Mouse (Mus musculus) forebrain, embryonic 13.5 days (tissue): ENCODE measurements around the gene Wbp1. TPM values are rescaled to one million over a fixed set of nuclear protein-coding genes. Genes with fewer than 3 reads are reported as not detected.
"Not testable (repeated sequence)": the region's sequence is repeated elsewhere in the genome, so short reads cannot be mapped to it uniquely, and the experiment has no call there.

Source experiments
- ATAC-seq: fragments of 200-750 bp; cut with Nextera tagmentation; 2 replicates; pipeline ENCODE4 v1.8.0; 2017
- H3K27ac ChIP-seq: fragments of 300-500 bp; sonication (generic); 2 replicates; pipeline ENCODE4 v1.5.1; 2015; ENCODE audit warnings: inconsistent platforms, mild to moderate bottlenecking, moderate library complexity
- H3K27me3 ChIP-seq: fragments of 300-500 bp; sonication (generic); 2 replicates; pipeline ENCODE4 v1.6.1; 2015; ENCODE audit warnings: mild to moderate bottlenecking, inconsistent platforms
- H3K36me3 ChIP-seq: fragments of 300-500 bp; sonication (generic); 2 replicates; pipeline ENCODE4 v1.6.1; 2015; ENCODE audit warnings: mild to moderate bottlenecking, inconsistent platforms; ENCODE audit not compliant: poor library complexity, severe bottlenecking
- H3K4me1 ChIP-seq: fragments of 300-500 bp; sonication (generic); 2 replicates; pipeline ENCODE4 v1.6.1; 2015; ENCODE audit warnings: inconsistent platforms
- H3K4me2 ChIP-seq: fragments of 300-500 bp; sonication (generic); 2 replicates; pipeline ENCODE4 v1.6.1; 2015; ENCODE audit warnings: inconsistent platforms, mild to moderate bottlenecking, moderate library complexity
- H3K4me3 ChIP-seq: fragments of 300-500 bp; sonication (generic); 2 replicates; pipeline ENCODE4 v1.5.1; 2015; ENCODE audit warnings: mild to moderate bottlenecking, inconsistent platforms
- H3K9ac ChIP-seq: fragments of 300-500 bp; sonication (generic); 2 replicates; pipeline ENCODE4 v1.6.1; 2015; ENCODE audit warnings: mild to moderate bottlenecking, inconsistent platforms
- H3K9me3 ChIP-seq: fragments of 300-500 bp; sonication (generic); replicated peaks from 2 replicates; pipeline ENCODE4 v1.6.1; 2016; ENCODE audit warnings: inconsistent platforms
- WGBS: fragments of 180-500 bp; shearing (Covaris S2); methylation state at CpG from one replicate; pipeline ENCODE4 v1.1.7; 2015; 5-methylcytosine and 5-hydroxymethylcytosine counted together
- polyA plus RNA-seq: library from polyadenylated mRNA; unstranded; fragments of >200 nt; fragmentation: Nextera tagmentation; extraction: Ambion mirVana; gene quantifications from 2 replicates; pipeline ENCODE4 v1.2.1, GENCODE M21; 2015

The Wbp1 gene
- 239 and 249 TPM in 2 replicates for polyA plus RNA-seq

GRCm38 (mm10) chr6:83120930-83121862, at the start of gene Wbp1:
Wbp1 (minus strand) TSS chr6:83121559.
- H3K4me3 ChIP-seq = peak within 1 kb of the TSS; percentile 79
- H3K9ac ChIP-seq = peak within 1 kb of the TSS; percentile 96
- H3K4me1 ChIP-seq = peaks cover 76% of the 10 kb centered on the region
- H3K36me3 ChIP-seq = peaks cover 32% of the 10 kb centered on the region
- H3K27ac ChIP-seq = peak within 1 kb of the TSS; percentile 99
- peak; percentile 95 for ATAC-seq
- peak within 1 kb of the TSS; percentile 96 for H3K4me2 ChIP-seq
- under 1% methylated on average over 38 of the region's 38 CpGs for WGBS
- no peaks in the 10 kb centered on the region for H3K9me3 ChIP-seq
- H3K27me3 ChIP-seq = no peaks in the 10 kb centered on the region

DNA sequence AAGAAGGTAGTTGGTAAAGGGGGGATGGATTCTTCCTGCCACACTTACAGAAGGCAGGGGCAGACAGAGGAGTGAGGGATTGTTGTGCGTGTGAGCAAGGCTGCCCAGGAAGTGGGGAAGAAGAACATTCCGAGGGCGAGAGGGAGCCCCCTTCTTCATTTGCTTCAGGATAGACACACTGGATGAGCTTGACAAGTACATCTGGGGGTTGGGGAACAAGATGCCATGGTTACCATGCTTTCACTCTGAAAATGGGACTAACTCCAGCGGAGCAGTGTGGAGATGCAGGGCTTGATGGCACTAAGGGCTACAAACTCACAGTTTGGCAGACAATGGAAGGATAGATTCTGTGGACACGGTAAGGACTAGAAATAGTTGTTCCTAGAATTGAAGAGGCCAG, 49.7 kb upstream of the Wbp1 start:
- WGBS = 84% methylated on average over 5 of the region's 5 CpGs
- Histone ChIP-seq H3K4me3 (no peak overlapping the region), H3K36me3 (peaks cover 11% of the 10 kb centered on the region; the same call in 1 of the 2 replicates), H3K4me1 (peaks cover 46% of the 10 kb centered on the region), H3K27ac (no peak overlapping the region), H3K9ac (no peak overlapping the region), H3K9me3 (no peaks in the 10 kb centered on the region), H3K27me3 (no peaks in the 10 kb centered on the region), H3K4me2 (peak overlapping the region; percentile 40)
- ATAC-seq = no peak

GRCm38 (mm10) chr6:83169872-83170271, 48.5 kb upstream of the Wbp1 start:
- no peaks in the 10 kb centered on the region for H3K27me3 ChIP-seq
- H3K9me3 ChIP-seq = no peaks in the 10 kb centered on the region
- H3K4me1 ChIP-seq = peaks cover 51% of the 10 kb centered on the region
- H3K27ac ChIP-seq = no peak overlapping the region
- H3K36me3 ChIP-seq = peaks cover 9% of the 10 kb centered on the region; the same call in 1 of the 2 replicates
- H3K4me3 ChIP-seq = no peak overlapping the region
- no peak overlapping the region for H3K9ac ChIP-seq
- 91% methylated on average over 5 of the region's 5 CpGs for WGBS
- no peak for ATAC-seq
- no peak overlapping the region for H3K4me2 ChIP-seq

DNA sequence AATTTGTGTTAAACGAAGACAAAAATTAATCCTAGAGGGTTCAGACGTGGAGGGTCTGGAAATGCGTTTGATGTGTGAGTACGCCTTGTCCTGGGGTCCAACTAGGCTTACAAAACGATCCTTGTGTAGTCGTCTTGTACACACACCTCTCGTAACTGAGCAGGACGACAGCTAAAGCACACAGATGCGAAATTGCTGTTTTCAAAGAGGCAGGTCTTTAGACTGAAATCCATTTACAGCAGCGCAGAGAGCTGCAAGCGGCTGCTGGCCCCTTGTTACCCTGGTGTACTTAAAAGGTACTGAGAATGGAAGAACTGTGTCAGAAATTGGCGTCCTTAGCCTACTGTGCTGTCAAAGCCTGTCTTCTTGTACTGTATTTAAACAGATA, 44.9 kb upstream of the Wbp1 start:
- peak overlapping the region; percentile 82 for H3K27ac ChIP-seq
- peak overlapping the region; percentile 81 for H3K4me2 ChIP-seq
- peak overlapping the region; percentile 84 for H3K4me3 ChIP-seq
- WGBS = under 1% methylated on average over 12 of the region's 12 CpGs
- H3K9ac ChIP-seq = peak overlapping the region; percentile 93
- H3K4me1 ChIP-seq = peaks cover 47% of the 10 kb centered on the region
- 0 out of 2 replicates have a peak, but pooled peaks cover 3% of the 10 kb centered on the region for H3K36me3 ChIP-seq
- no peaks in the 10 kb centered on the region for H3K9me3 ChIP-seq
- peak; percentile 8; the same call in 1 of the 2 replicates for ATAC-seq
- peaks cover 32% of the 10 kb centered on the region for H3K27me3 ChIP-seq

DNA sequence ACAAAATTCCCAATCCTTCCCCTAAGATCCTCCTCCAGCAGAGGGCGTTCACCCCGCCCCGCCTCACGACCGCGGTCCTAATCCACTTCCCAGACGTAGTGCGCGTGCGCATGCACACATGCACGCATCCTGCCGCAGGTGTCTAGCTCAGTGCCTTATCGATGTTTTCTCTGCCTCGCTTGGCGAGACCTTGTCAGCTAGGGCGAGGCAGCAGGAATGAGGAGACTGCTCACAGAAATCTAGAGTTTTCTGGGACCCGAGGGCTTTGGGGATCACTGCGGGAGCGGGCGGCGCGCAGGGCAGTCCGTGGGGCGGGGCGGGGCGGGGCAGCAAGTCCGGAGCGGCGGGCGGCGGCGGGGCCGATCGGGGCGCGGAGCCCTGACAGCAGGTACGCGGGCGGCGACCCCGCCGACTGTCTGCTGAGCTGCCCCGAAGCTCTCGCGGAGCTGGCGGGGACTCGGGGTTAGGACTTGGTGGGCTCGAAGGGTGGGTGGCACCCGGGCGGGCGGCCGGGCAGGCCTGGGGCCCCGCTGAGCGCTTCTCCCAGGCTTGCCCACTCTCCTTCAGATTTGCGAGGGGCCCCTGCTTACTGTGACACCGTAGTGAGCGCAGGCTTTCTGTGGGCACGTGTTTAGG, 44.4 kb upstream of the Wbp1 start, which contains the start of gene Dctn1:
Gene Dctn1, plus strand, starts transcription at position 314 of the 636 bp plus-strand sequence.
- peak within 1 kb of the TSS; percentile 93 for H3K9ac ChIP-seq
- H3K4me3 ChIP-seq = peak within 1 kb of the TSS; percentile 84
- H3K27me3 ChIP-seq = peaks cover 38% of the 10 kb centered on the region
- peaks cover 42% of the 10 kb centered on the region for H3K4me1 ChIP-seq
- 0 out of 2 replicates have a peak, but pooled peaks cover 3% of the 10 kb centered on the region for H3K36me3 ChIP-seq
- peak; percentile 88 for ATAC-seq
- H3K27ac ChIP-seq = peak within 1 kb of the TSS; percentile 82
- WGBS = under 1% methylated on average over 58 of the region's 58 CpGs
- peak within 1 kb of the TSS; percentile 81 for H3K4me2 ChIP-seq
- H3K9me3 ChIP-seq = no peaks in the 10 kb centered on the region

- H3K4me2 ChIP-seq = peak overlapping the region; percentile 81
- no peaks in the 10 kb centered on the region for H3K9me3 ChIP-seq
- H3K27ac ChIP-seq = peak overlapping the region; percentile 48
- peak; percentile 64 for ATAC-seq
- peaks cover 41% of the 10 kb centered on the region for H3K4me1 ChIP-seq
- peaks cover 44% of the 10 kb centered on the region for H3K27me3 ChIP-seq
- H3K4me3 ChIP-seq = peak overlapping the region; percentile 84
- peak overlapping the region; percentile 93 for H3K9ac ChIP-seq
- under 1% methylated on average over 6 of the region's 6 CpGs for WGBS
- 0 out of 2 replicates have a peak, but pooled peaks cover 3% of the 10 kb centered on the region for H3K36me3 ChIP-seq
Measured at GRCm38 (mm10) chr6:83165026-83165606, 43.8 kb upstream of the Wbp1 start.

- ATAC-seq = no peak
- Histone ChIP-seq H3K9me3 (no peaks in the 10 kb centered on the region), H3K4me3 (peak overlapping the region; percentile 23), H3K27ac (no peak overlapping the region), H3K4me1 (peaks cover 34% of the 10 kb centered on the region), H3K36me3 (no peaks in the 10 kb centered on the region), H3K9ac (no peak overlapping the region; the same call in 1 of the 2 replicates), H3K4me2 (peak overlapping the region; percentile 47), H3K27me3 (peaks cover 47% of the 10 kb centered on the region)
- WGBS = 0% methylated on average over 8 of the region's 8 CpGs
Measured at GRCm38 (mm10) chr6:83162701-83163100, 41.3 kb upstream of the Wbp1 start.

GRCm38 (mm10) chr6:83161921-83162641, 40.7 kb upstream of the Wbp1 start:
- H3K27me3 ChIP-seq = peaks cover 47% of the 10 kb centered on the region
- H3K9me3 ChIP-seq = no peaks in the 10 kb centered on the region
- peak overlapping the region; percentile 47 for H3K4me2 ChIP-seq
- no peak overlapping the region; the same call in 1 of the 2 replicates for H3K9ac ChIP-seq
- 1% methylated on average over 49 of the region's 49 CpGs for WGBS
- H3K4me3 ChIP-seq = peak overlapping the region; percentile 23
- H3K27ac ChIP-seq = no peak overlapping the region
- no peak for ATAC-seq
- no peaks in the 10 kb centered on the region for H3K36me3 ChIP-seq
- peaks cover 28% of the 10 kb centered on the region for H3K4me1 ChIP-seq

- Histone ChIP-seq H3K36me3 (no peaks in the 10 kb centered on the region), H3K27ac (no peak overlapping the region), H3K27me3 (peaks cover 47% of the 10 kb centered on the region), H3K9ac (no peak overlapping the region), H3K4me3 (peak overlapping the region; percentile 23), H3K9me3 (no peaks in the 10 kb centered on the region), H3K4me1 (peaks cover 25% of the 10 kb centered on the region), H3K4me2 (peak overlapping the region; percentile 47)
- 7% methylated on average over 19 of the region's 19 CpGs for WGBS
- no peak for ATAC-seq
Measured at GRCm38 (mm10) chr6:83161442-83161841, 40.1 kb upstream of the Wbp1 start.

DNA sequence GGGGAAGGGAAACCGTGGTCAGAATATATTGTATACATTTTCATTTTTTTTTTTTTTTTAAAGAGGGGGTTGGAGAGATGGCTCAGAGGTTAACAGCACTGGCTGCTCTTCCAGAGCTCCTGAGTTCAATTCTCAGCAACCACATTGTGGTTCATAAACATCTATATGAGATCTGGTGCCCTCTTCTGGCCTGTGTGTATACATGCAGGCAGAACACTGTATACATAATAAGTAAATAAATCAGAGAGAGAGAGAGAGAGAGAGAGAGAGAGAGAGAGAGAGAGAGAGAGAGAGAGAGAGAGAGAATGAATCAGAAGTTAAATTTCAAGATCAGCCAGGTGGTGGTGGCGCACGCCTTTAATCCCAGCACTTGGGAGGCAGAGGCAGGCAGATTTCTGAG, 38.1 kb upstream of the Wbp1 start:
- H3K4me3 ChIP-seq, H3K27ac ChIP-seq, H3K36me3 ChIP-seq, H3K4me2 ChIP-seq, H3K9ac ChIP-seq, H3K9me3 ChIP-seq, ATAC-seq: not testable (repeated sequence)
- WGBS = 20% methylated on average over 3 of the region's 3 CpGs
- H3K4me1 ChIP-seq = peaks cover 35% of the 10 kb centered on the region
- H3K27me3 ChIP-seq = peaks cover 47% of the 10 kb centered on the region

DNA sequence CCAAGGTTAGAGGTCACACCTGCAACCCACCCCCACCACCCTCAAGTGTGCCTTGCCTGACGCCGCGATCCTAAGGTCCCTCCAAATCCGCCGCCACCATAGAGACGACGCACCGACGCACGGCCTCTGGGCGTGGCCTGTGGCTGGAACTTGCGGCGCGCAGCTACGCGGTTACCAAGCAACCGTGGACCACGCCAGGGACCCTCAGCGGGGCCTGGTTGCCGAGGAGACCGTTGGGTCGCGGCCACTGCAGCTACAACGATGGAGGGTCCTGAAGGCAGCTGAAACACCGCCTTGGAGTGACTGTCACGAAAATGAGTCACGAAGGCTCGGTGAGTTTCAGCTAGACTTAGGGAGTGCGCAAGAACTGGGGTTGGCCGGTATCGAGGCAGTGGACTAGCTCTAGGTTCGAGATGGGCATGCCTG, 34.9 kb upstream of the Wbp1 start, which contains the start of the genes Wdr54 and 1700003E16Rik:
Gene Wdr54, minus strand, starts transcription at position 139 of the 426 bp plus-strand sequence.
Gene 1700003E16Rik, plus strand, starts transcription at position 146 of the 426 bp plus-strand sequence.
- H3K36me3 ChIP-seq = peaks cover 19% of the 10 kb centered on the region
- peak within 1 kb of the TSS; percentile 19; the same call in 1 of the 2 replicates for H3K27ac ChIP-seq
- peak within 1 kb of the TSS; percentile 73 for H3K9ac ChIP-seq
- H3K9me3 ChIP-seq = no peaks in the 10 kb centered on the region
- H3K27me3 ChIP-seq = peaks cover 15% of the 10 kb centered on the region
- ATAC-seq = peak; percentile 96
- H3K4me3 ChIP-seq = peak within 1 kb of the TSS; percentile 60
- peak within 1 kb of the TSS; percentile 84 for H3K4me2 ChIP-seq
- under 1% methylated on average over 32 of the region's 32 CpGs for WGBS
- H3K4me1 ChIP-seq = peaks cover 32% of the 10 kb centered on the region
